Mouse (Mus musculus) cerebellum, adult 11-12 months (tissue): Measurements from ENCODE around the gene Limd1.
"Not testable (repeated sequence)": the region's sequence is repeated elsewhere in the genome, so short reads cannot be mapped to it uniquely, and the experiment has no call there.

Experiments used
- DNase-seq: peaks from one replicate; pipeline ENCODE4 v3.0.0; 2022

Limd1 gene

GRCm38 (mm10) chr9:123478586-123479195 is at the start of gene Limd1:
Limd1 (plus strand) TSS chr9:123478706.
- peak; percentile 48 for DNase-seq

DNA sequence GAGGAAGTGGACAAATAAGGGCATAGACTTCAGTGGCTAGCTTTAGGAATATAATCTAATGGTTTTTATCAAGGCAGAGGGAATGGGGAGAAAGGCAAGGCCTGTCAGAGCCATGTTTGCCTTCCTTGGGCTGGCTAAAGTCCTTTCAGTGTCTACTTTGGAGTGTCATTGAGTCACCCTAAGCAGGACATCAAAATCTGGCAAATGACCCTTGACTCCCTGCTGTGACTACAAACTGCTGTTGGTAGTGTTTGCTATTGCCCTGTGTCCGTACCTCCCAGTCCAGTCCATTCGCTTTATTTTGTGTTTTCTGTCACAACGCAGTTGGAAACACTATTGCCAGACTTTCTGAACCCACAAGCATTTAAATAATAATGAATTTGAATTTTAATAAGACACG is 48.6 kb upstream of the Limd1 start:
- DNase-seq = no peak

- no peak for DNase-seq
Measured at GRCm38 (mm10) chr9:123430973-123431372, 47.5 kb upstream of the Limd1 start.

GRCm38 (mm10) chr9:123438223-123438622 is 40.3 kb upstream of the Limd1 start:
- DNase-seq = no peak

DNA sequence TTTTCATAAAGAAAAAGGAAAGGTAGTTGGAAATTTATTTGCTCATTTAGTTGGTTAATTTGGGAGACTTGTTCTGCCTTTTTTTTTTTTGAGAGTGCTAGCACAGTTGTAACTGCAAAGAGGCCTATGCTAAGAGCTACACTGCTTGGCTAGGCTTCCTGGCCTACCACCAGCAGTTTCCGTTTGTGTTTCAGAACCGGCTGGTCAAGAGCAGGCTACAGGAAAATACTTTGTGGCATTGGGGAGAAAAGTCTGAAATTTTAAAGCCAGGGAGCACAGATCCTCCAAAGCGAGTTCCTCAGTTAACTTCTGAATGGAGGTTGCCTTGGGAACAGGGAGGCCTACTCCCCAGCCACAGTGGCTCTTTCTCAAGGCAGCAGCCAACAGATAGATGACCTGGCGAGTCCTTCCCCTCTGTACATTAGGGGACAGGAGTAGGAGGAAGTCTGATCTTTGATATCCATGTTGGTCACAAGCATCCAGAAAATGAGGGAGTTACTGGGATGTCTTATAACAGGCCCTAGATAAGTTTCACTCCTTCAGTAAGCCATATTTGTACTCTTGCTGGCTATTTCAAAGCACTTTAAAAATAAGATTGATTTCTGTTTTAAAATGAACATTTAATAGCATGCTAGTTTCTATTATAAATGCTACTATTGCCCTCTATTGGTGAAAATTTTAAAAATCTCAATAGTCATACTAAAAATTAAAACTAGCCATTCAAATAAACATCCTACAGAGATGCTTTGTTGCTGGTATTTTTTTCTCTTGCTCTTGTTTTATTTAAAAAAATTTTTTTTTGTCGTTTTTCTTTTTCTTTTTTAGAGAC is 38.1 kb upstream of the Limd1 start:
- no peak for DNase-seq

- not testable (repeated sequence) for DNase-seq
Measured at GRCm38 (mm10) chr9:123447101-123447500, 31.4 kb upstream of the Limd1 start.

- no peak for DNase-seq
Measured at GRCm38 (mm10) chr9:123448594-123448993, 29.9 kb upstream of the Limd1 start.

GRCm38 (mm10) chr9:123450174-123450573 is 28.3 kb upstream of the Limd1 start:
- no peak for DNase-seq

GRCm38 (mm10) chr9:123451772-123452171 is 26.7 kb upstream of the Limd1 start:
- no peak for DNase-seq

GRCm38 (mm10) chr9:123456634-123457602 is 21.6 kb upstream of the Limd1 start:
- DNase-seq = no peak

GRCm38 (mm10) chr9:123457603-123458002 is 20.9 kb upstream of the Limd1 start:
- peak; percentile 64 for DNase-seq

- DNase-seq = no peak
Measured at GRCm38 (mm10) chr9:123467141-123467620, 11.3 kb upstream of the Limd1 start.

DNA sequence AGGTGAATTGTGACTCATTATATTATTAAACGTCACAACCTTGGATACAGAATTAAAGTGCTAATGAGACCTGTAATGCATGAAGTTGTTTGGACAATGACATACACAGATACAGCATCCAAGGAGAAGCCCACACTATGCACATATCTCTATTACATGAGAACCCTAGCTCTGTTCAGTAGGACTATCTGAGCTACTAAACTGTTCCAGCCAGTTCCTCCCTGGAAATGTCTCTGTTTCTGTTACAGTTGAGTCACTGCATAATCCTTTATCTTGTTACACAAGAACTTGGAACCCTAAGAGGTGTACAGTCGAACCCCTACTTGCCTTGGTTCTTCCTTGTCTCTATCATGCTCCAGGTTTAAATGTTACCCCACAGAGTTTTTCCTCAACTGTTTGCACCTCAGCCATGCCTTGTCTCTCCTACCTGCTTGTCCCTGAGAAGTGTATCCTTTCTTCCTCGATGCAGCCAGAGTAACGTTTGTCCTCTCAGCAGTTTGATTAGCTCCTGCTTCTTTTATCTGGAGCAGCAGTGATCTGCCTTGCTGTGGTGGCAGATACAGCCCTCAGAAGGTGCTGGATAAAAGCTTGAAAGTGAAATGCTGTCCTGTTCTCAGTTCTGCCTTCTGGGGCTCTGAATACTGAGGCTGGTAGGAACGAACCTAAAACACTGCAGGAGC is 10.0 kb upstream of the Limd1 start:
- no peak for DNase-seq

GRCm38 (mm10) chr9:123469087-123469486 is 9.4 kb upstream of the Limd1 start:
- DNase-seq = no peak

DNA sequence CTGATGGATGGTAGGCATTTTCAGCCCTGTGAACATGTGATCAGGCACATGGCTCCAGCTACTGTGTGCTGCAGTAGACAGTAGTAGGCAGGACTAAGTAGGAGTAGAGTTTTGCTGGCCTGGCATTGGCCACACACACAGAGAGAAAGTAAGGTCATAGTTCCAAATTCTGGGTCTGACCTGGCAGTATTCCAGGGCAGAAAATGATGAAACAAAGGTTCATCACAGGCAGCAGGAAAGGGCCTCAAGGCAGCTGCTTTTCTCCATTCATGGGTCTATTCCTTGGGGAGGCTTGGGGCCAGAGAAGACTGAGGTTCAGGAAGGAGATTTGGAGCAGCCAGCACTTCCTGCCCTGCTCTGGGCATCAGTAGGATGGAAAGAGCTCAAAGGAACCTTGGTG is 5.1 kb upstream of the Limd1 start:
- DNase-seq = no peak

DNA sequence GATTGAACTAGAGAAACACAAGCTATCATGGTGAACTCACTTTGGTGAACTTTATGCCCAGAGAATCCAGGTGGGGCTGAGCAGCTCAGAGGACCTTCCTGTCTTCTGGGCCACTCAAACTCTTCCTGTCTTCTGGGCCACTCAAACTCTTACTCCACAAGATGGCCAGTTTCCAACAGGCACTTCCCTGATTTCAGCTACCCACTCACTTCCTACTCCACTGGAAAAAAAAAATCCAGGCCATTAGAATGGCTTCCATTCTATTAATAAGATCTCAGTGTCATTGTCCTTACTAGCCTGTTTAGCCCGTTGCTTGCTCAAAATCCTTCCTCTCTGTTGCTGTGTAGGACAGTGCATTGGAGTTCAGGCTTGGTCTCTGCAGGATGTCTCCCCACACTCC is 2.9 kb upstream of the Limd1 start:
- DNase-seq = no peak

DNA sequence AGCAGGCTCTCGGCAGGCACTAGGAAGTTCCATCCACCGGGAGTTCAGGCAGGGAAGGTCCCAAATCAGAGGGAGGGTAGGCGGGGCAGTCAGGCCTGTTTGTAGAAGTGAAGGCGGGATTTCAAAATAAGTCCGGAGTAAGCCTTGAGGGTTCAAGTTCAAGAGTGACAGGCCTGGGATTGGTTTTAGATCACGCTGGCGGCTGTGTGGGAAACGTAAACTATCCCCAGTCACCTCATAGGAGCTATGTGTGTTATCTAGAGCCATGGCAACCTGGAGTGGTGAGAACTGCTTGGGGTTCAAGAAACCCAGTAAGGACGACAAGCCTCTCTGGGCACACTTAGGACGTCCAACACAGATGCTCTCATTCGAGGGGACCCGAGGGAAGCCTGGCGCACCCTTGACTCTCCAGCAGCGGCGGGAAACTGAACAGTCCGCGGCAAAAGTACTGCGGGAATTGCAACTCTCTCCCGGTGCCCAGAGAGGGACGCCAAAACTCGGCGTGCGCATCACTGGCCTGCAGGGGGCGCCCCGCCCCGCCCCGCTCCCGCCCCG is 398 bp upstream of the Limd1 start:
- peak; percentile 36 for DNase-seq

DNA sequence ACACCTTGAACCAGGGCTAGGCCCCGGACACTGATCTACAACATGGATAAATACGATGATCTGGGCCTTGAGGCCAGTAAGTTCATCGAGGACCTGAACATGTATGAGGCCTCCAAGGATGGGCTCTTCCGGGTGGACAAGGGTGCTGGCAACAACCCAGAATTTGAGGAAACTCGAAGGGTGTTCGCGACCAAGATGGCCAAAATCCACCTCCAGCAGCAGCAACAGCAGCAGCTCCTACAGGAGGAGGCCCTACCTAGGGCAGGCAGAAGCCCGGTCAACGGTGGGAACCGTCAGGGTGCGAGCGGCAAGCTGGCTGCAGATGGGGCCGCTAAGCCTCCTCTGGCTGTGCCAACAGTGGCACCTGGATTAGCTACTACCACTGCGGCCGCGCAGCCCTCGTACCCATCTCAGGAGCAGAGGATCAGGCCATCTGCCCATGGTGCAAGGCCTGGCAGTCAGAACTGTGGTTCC is 727 bp downstream of the Limd1 start:
- peak; percentile 34 for DNase-seq

- no peak for DNase-seq
Measured at GRCm38 (mm10) chr9:123479876-123480252, 1.4 kb downstream of the Limd1 start.

- DNase-seq = peak; percentile 20
Measured at GRCm38 (mm10) chr9:123480253-123480921, 1.9 kb downstream of the Limd1 start.

DNA sequence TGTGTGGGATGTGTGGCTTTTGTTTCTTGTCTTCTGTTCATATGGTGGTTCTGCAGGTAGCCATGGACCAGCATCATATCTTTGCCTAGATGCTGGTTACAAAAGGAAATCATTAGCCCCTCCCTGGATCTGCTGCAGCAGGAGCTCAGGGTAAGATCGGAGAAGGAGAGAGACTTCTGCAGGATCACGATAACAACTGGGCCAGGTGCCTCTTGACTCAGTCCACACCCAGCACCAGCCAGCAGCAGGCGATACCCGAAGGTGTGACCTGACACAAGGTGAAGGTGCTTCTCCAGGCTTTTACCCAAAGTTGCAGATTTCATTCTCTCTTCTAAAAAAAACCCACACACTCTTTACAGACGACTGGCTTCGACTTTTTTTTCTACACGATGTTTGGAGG is 2.6 kb downstream of the Limd1 start:
- no peak for DNase-seq

- no peak for DNase-seq
Measured at GRCm38 (mm10) chr9:123483598-123483997, 5.1 kb downstream of the Limd1 start.
